Mouse (Mus musculus) megakaryocyte, adult 5-6 weeks (primary cell): Measurements from ENCODE around the gene Arfgap1. TPM values are rescaled to one million over a fixed set of nuclear protein-coding genes. Genes with fewer than 3 reads are reported as not detected.

Experiments used
- ATAC-seq: 2 replicates; pipeline ENCODE4 v1.8.0; 2016; ENCODE audit warnings: mild to moderate bottlenecking, inconsistent platforms; ENCODE audit not compliant: poor library complexity, severe bottlenecking
- total RNA-seq, 2 experiments: library from RNA; stranded (forward) in 1 of 2; stranded (reverse) in 1 of 2; fragments of 153-499, 151-499 nt in 1 of 2; fragments of 221-1000, 200-1000 nt in 1 of 2; gene quantifications; 2 replicates each; pipeline versions ENCODE4 v1.2.3 to v1.2.4; 2015 to 2017

Arfgap1 gene
- 16.5 and 18.7 TPM in 2 replicates for total RNA-seq (2015)
- 34.8 and 35.0 TPM in 2 replicates for total RNA-seq (2017)

DNA sequence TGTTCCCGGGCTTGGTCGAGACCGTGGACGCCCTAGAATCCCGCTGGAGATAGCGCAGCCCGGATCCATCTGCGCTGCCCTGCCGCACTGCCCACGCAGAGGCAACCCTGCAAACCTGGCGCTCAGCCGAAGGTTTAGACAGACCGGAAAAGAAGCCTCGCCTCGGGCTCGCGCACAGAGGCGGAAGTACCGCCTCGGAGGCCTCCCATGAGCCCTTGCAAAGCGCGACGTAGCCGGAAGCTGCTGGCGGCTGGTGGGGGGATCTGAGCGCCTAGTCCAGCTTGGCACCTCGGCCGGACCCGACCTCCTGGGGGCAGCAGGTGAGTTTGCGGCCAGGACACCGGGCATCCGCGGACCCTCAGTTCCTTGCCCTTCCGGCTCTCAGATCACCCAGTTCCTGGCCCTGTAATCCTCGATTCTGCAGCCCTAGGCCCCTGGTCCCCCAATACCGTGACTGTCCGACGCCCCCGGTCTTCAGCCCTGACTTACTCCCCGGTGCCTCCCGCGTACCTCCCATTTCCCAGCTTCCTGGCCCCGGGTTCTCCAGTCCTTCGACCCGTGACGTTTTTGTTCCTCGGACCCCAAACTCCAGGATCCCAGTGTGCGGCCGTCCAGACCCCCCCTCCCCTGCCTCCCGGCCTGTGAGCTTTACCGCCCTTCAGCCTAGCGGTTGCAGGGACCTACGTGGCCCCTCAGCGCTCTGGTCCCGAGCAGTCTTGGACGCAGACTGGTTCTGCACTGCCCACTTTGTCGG is at the start of gene Arfgap1:
Arfgap1 (plus strand) TSS at position 216 of the 754 bp plus-strand sequence.
- ATAC-seq = peak; percentile 89

DNA sequence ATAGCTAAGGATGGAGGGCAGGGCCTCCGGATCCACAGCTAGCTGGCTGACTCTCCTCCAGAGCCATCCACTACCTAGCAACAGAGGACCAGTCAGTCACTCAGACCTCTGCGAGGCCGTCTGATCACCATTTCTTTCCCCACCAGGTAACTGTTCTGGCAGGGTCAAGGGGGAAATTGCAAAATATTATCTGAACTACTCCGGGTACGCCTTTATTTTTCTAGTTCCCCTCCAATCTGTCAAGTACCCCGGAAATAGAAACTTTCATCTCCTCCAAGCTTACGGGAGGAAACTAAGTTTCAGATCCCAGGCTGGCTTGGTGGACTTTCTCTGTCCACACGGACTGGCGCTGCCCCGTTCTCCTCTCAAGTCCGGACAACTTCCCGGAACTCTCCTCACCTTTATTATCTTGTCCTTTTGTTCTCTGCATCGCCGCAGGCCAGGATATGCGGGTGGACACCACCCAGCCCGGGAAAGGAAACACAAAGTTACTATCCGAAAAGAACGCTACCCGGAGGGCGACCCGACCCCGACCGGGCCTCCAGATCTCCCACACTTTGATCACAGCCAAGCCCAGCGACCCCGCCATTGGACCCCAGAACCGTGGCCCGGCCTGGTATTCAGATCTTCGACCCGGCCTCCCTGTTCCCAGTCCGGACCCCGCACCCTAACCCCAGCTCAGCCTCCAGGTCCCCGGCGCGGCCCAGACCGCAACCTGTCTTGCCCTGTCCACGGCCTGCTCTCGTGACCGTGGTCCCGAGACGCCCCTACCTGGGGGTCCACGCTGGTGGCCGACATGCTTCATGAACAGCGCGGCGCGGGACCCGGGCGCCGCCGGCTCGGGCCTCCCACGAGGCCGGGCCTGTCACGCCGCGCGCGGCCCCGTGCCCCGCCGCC is 46.9 kb upstream of the Arfgap1 start:
- ATAC-seq = peak; percentile 36

GRCm38 (mm10) chr2:180920810-180921400 is 46.1 kb upstream of the Arfgap1 start, which contains the start of gene Ythdf1:
Ythdf1 (minus strand) TSS chr2:180920949.
- peak; percentile 86 for ATAC-seq

DNA sequence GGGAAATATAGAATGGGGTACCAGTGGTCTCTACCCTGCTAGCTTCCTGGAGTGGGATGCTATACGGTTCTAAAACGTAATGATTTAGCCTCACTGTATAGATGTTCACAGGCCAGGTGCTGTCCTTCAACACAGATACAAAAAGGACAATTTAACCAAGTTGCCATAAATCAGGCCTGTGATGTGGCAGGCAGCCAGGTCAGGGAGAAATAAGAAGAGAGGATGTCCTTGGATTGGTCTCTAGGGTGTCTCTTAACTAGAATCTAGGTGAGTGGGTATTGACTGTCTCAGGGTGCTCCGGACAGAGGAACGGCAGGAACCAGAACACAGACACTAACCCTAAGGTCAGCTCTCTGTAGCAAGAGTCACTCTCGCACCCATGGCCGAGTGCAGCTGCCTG is 44.3 kb upstream of the Arfgap1 start:
- no peak for ATAC-seq

GRCm38 (mm10) chr2:180925176-180925575 is 41.8 kb upstream of the Arfgap1 start:
- peak; percentile 66 for ATAC-seq

GRCm38 (mm10) chr2:180928723-180929122 is 38.3 kb upstream of the Arfgap1 start, which contains the start of gene Birc7:
Birc7 (plus strand) TSS chr2:180929023.
- no peak for ATAC-seq

- no peak for ATAC-seq
Observed at GRCm38 (mm10) chr2:180932418-180932817, 34.6 kb upstream of the Arfgap1 start.

DNA sequence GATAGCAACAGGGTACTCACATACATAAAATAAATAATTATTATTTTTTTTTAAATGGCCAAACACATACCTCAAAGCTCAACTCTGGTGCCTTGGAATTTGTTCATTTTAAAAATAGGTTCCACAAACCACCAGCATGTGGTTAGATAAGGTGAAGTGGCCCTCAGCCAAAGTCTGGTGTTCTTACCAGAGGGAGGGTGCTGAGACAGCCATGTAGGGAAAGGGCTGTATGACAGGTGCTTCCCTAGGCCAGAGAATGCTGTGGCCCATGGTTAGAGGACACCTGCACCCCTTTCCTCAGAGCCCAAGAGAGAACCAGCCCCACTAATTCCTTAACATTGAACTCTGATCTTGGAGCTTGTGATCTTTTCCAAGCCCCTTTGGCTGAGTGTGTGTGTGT is 26.8 kb upstream of the Arfgap1 start:
- ATAC-seq = no peak

- ATAC-seq = no peak
Observed at GRCm38 (mm10) chr2:180941869-180942268, 25.2 kb upstream of the Arfgap1 start.

DNA sequence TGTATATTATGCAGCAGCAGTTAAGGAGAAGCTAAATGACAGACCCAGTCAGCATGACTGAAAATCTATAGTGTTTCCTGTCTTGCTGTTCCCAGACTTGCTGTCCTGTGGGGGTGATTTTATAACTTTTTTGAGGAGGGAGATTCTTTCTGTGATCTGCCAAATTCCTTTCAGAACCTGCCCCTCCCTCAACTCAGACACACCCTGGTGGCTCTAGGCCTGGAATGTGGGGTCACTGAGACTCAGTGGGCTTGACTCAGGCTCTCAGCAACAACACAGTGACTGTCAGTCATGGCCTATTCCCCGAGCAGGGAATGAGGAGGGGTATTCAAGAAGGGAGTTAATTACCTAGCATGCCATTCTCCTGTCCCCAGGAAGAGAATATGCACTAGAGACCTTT is 17.1 kb upstream of the Arfgap1 start:
- ATAC-seq = no peak

- no peak for ATAC-seq
Observed at GRCm38 (mm10) chr2:180952731-180953171, 14.3 kb upstream of the Arfgap1 start.

DNA sequence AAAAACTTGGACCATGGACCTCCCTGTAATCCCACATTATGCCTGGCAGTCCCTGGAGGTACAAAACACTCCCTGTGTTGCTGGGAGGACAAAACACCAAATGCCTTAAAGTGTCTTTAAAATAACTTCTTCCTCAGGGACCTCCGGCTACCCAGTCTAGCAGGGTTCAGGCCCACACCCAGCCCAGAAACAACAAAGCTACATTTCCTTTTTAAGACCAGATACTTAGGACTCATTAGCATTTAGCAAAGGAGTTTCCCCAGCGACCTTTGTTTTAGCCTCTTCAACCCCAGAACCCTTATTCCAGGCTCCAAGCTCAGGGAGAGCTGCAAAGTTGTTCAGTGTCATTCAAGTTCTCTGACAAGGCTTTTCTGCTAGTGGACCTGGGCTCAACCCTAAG is 13.4 kb upstream of the Arfgap1 start:
- ATAC-seq = no peak

GRCm38 (mm10) chr2:180954061-180955047 is 12.7 kb upstream of the Arfgap1 start, which contains the start of gene Nkain4:
Nkain4 (minus strand) TSS chr2:180954699.
- ATAC-seq = no peak

GRCm38 (mm10) chr2:180959605-180960004 is 7.4 kb upstream of the Arfgap1 start:
- no peak for ATAC-seq

GRCm38 (mm10) chr2:180960187-180960586 is 6.8 kb upstream of the Arfgap1 start:
- no peak for ATAC-seq

GRCm38 (mm10) chr2:180962616-180963308 is 4.3 kb upstream of the Arfgap1 start:
- ATAC-seq = no peak

GRCm38 (mm10) chr2:180963956-180964355 is 3.1 kb upstream of the Arfgap1 start:
- peak; percentile 68 for ATAC-seq

DNA sequence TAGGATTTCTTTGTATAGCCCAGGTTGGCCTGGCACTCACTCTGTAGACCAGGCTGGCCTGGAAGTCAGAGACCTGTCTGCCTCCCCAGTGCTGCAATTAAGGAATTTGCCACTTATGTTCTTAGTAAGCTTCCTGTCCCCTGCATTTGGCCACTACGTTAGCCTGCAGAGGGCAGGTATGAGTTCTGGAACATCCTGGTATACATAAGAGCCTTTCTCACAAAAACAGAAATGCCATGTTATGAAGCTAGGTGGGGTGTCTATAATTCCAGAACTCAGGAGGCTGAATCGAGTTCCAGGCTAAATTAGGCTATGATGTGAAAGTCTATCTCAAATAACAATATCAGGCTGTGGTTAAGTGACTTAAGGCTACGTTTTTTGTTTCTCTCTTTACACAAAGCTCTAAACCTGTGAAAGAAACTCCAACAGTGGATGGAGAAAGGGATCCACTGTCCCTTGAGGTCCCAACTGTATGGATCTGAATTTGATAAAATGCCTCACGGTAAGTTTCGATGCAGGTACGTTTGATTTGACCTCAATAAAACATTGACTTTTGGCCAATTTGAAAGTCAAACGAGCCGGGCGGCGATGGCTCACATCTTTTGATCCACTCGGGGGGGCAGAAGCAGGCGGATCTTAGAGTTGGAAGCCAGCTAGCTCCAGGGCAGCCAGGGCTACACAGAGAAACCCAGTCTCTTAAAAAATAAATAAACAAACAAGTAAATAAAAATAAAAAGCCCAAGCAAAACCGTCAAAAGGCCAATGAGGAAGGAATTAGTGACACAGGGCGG is 738 bp upstream of the Arfgap1 start:
- ATAC-seq = peak; percentile 19
